Mouse (Mus musculus): ENCODE data around the gene Ebna1bp2.

- no peak for TF ChIP-seq CTCF (IDR thresholded peaks at IDR 0.05; ENCODE audit: extremely low read depth, insufficient read depth, low read length)
- no peak for TF ChIP-seq POLR2A (IDR thresholded peaks at IDR 0.05; ENCODE audit: extremely low read depth, insufficient read depth, low read length)
These were observed 30.9 kb upstream of the Ebna1bp2 start for GRCm38 (mm10) chr4:118589733-118590130.
